Mouse (Mus musculus) limb, embryonic 11.5 days (tissue): ENCODE results near the gene Akap2. TPM values are rescaled to one million over a fixed set of nuclear protein-coding genes. Genes with fewer than 3 reads are reported as not detected.

ENCODE experiments used
- ATAC-seq: fragments of 200-750 bp; cut with Nextera tagmentation; 2 replicates; pipeline ENCODE4 v1.8.0; 2017; ENCODE audit warnings: low read depth; ENCODE audit not compliant: insufficient number of reproducible peaks, low FRiP score, low TSS enrichment
- DNase-seq: peaks from one replicate; pipeline ENCODE4 v3.0.0-alpha.2; 2015; ENCODE audit warnings: low spot score
- H3K27ac ChIP-seq: fragments of 300-500 bp; sonication (generic); replicated peaks from 2 replicates; pipeline ENCODE4 v1.5.1; 2014; ENCODE audit warnings: low read depth, mild to moderate bottlenecking, low read length
- H3K27me3 ChIP-seq: fragments of 300-500 bp; sonication (generic); 2 replicates; pipeline ENCODE4 v1.6.1; 2014; ENCODE audit warnings: mild to moderate bottlenecking, low read length, mixed read lengths; ENCODE audit not compliant: control insufficient read depth, insufficient read depth
- H3K36me3 ChIP-seq: fragments of 300-500 bp; sonication (generic); 2 replicates; pipeline ENCODE4 v1.6.1; 2014; ENCODE audit warnings: mild to moderate bottlenecking, low read length, moderate library complexity, mixed read lengths; ENCODE audit not compliant: control insufficient read depth, insufficient read depth
- H3K4me1 ChIP-seq: fragments of 300-500 bp; sonication (generic); 2 replicates; pipeline ENCODE4 v1.6.1; 2014; ENCODE audit warnings: low read length, mixed read lengths; ENCODE audit not compliant: control insufficient read depth, insufficient read depth
- H3K4me2 ChIP-seq: fragments of 300-500 bp; sonication (generic); 2 replicates; pipeline ENCODE4 v1.6.1; 2014; ENCODE audit warnings: low read depth, mild to moderate bottlenecking, moderate library complexity; ENCODE audit not compliant: severe bottlenecking
- H3K4me3 ChIP-seq: fragments of 300-500 bp; sonication (generic); 2 replicates; pipeline ENCODE4 v1.5.1; 2014; ENCODE audit warnings: low read depth, low read length
- H3K9ac ChIP-seq: fragments of 300-500 bp; sonication (generic); 2 replicates; pipeline ENCODE4 v1.6.1; 2014; ENCODE audit warnings: mild to moderate bottlenecking, low read length
- H3K9me3 ChIP-seq: fragments of 300-500 bp; sonication (generic); 2 replicates; pipeline ENCODE4 v1.6.1; 2016; ENCODE audit warnings: low read length; ENCODE audit not compliant: control insufficient read depth
- WGBS: fragments of 180-500 bp; shearing (Covaris S2); extraction: QIAGEN DNeasy Blood & Tissue Kit; methylation state at CpG from one replicate; pipeline ENCODE4 v1.1.7; 2014; 5-methylcytosine and 5-hydroxymethylcytosine counted together
- polyA plus RNA-seq: library from polyadenylated mRNA; unstranded; fragments of >200 nt; fragmentation: Nextera tagmentation; extraction: Ambion mirVana; gene quantifications from 2 replicates; pipeline ENCODE4 v1.2.1, GENCODE M21; 2014

The Akap2 gene
- polyA plus RNA-seq, 1 experiment from 2014 or later, result 32.8 TPM

- WGBS, result 20% methylated on average over 9 of the region's 9 CpGs
- Histone ChIP-seq H3K9me3 (no peaks in the 10 kb centered on the region; the same call in 1 of the 2 replicates), H3K4me1 (peaks cover 12% of the 10 kb centered on the region), H3K27me3 (no peaks in the 10 kb centered on the region), H3K4me2 (no peak overlapping the region), H3K27ac (no peak overlapping the region), H3K9ac (no peak overlapping the region), H3K36me3 (peaks cover 24% of the 10 kb centered on the region), H3K4me3 (no peak overlapping the region)
- no peak for ATAC-seq
- no peak for DNase-seq
Observed at GRCm38 (mm10) chr4:57852461-57853040, 135.1 kb downstream of the Akap2 start.

- DNase-seq, result no peak
Observed at GRCm38 (mm10) chr4:57854181-57854580, 136.7 kb downstream of the Akap2 start.

GRCm38 (mm10) chr4:57855281-57855941 lies 138.0 kb downstream of the Akap2 start:
- Histone ChIP-seq H3K36me3 (peaks cover 25% of the 10 kb centered on the region), H3K4me1 (peaks cover 3% of the 10 kb centered on the region; the same call in 1 of the 2 replicates), H3K27me3 (no peaks in the 10 kb centered on the region), H3K9ac (no peak overlapping the region), H3K27ac (no peak overlapping the region), H3K4me3 (no peak overlapping the region), H3K4me2 (no peak overlapping the region), H3K9me3 (no peaks in the 10 kb centered on the region; the same call in 1 of the 2 replicates)
- WGBS, result 95% methylated on average over 18 of the region's 18 CpGs
- no peak for DNase-seq
- no peak for ATAC-seq

More at GRCm38 (mm10) chr4:57854181-57854580, 136.7 kb downstream of the Akap2 start:
- no peak overlapping the region for H3K9ac ChIP-seq
- no peaks in the 10 kb centered on the region for H3K27me3 ChIP-seq
- H3K27ac ChIP-seq, result no peak overlapping the region
- H3K4me1 ChIP-seq, result peaks cover 3% of the 10 kb centered on the region; the same call in 1 of the 2 replicates
- no peak for ATAC-seq
- H3K4me3 ChIP-seq, result no peak overlapping the region
- WGBS, result 81% methylated on average over 6 of the region's 6 CpGs
- H3K36me3 ChIP-seq, result peaks cover 24% of the 10 kb centered on the region
- H3K4me2 ChIP-seq, result no peak overlapping the region
- H3K9me3 ChIP-seq, result no peaks in the 10 kb centered on the region; the same call in 1 of the 2 replicates

GRCm38 (mm10) chr4:57856673-57857072 lies 139.2 kb downstream of the Akap2 start:
- WGBS, result 95% methylated on average over 10 of the region's 10 CpGs
- Histone ChIP-seq H3K4me3 (no peak overlapping the region), H3K9me3 (no peaks in the 10 kb centered on the region; the same call in 1 of the 2 replicates), H3K36me3 (peaks cover 25% of the 10 kb centered on the region), H3K27ac (no peak overlapping the region), H3K27me3 (no peaks in the 10 kb centered on the region), H3K4me1 (peaks cover 2% of the 10 kb centered on the region; the same call in 1 of the 2 replicates), H3K9ac (no peak overlapping the region), H3K4me2 (no peak overlapping the region)
- no peak for DNase-seq
- ATAC-seq, result no peak

GRCm38 (mm10) chr4:57860204-57860611 lies 142.8 kb downstream of the Akap2 start:
- no peak for DNase-seq

GRCm38 (mm10) chr4:57861166-57861565 lies 143.7 kb downstream of the Akap2 start:
- Histone ChIP-seq H3K4me1 (peaks cover 9% of the 10 kb centered on the region), H3K9me3 (no peaks in the 10 kb centered on the region; the same call in 1 of the 2 replicates), H3K9ac (no peak overlapping the region), H3K36me3 (peaks cover 12% of the 10 kb centered on the region; the same call in 1 of the 2 replicates), H3K27me3 (no peaks in the 10 kb centered on the region), H3K4me3 (no peak overlapping the region), H3K27ac (no peak overlapping the region), H3K4me2 (no peak overlapping the region)
- DNase-seq (no peak), ATAC-seq (no peak)
- WGBS, result 76% methylated on average over 6 of the region's 6 CpGs

More at GRCm38 (mm10) chr4:57860204-57860611, 142.8 kb downstream of the Akap2 start:
- Histone ChIP-seq H3K9me3 (no peaks in the 10 kb centered on the region; the same call in 1 of the 2 replicates), H3K4me1 (0 out of 2 replicates have a peak, but pooled peaks cover 5% of the 10 kb centered on the region), H3K27me3 (no peaks in the 10 kb centered on the region), H3K4me3 (no peak overlapping the region), H3K4me2 (no peak overlapping the region), H3K9ac (no peak overlapping the region), H3K27ac (no peak overlapping the region), H3K36me3 (peaks cover 20% of the 10 kb centered on the region)
- no peak for ATAC-seq
- WGBS, result 82% methylated on average over 6 of the region's 6 CpGs

- Histone ChIP-seq H3K4me3 (no peak overlapping the region), H3K9me3 (no peaks in the 10 kb centered on the region; the same call in 1 of the 2 replicates), H3K36me3 (0 out of 2 replicates have a peak, but pooled peaks cover 7% of the 10 kb centered on the region), H3K27ac (no peak overlapping the region), H3K4me2 (no peak overlapping the region), H3K27me3 (no peaks in the 10 kb centered on the region), H3K9ac (no peak overlapping the region), H3K4me1 (peaks cover 11% of the 10 kb centered on the region)
- no peak for DNase-seq
- no peak for ATAC-seq
- 69% methylated on average over 8 of the region's 8 CpGs for WGBS
Observed at GRCm38 (mm10) chr4:57861856-57862255, 144.4 kb downstream of the Akap2 start.

- H3K4me2 ChIP-seq, result no peak overlapping the region
- H3K9me3 ChIP-seq, result no peaks in the 10 kb centered on the region
- 0 out of 2 replicates have a peak, but pooled peaks cover 2% of the 10 kb centered on the region for H3K36me3 ChIP-seq
- H3K27me3 ChIP-seq, result no peaks in the 10 kb centered on the region
- peaks cover 13% of the 10 kb centered on the region for H3K4me1 ChIP-seq
- 71% methylated on average over 9 of the region's 9 CpGs for WGBS
- H3K9ac ChIP-seq, result no peak overlapping the region
- no peak for ATAC-seq
- H3K27ac ChIP-seq, result no peak overlapping the region
- no peak for DNase-seq
- no peak overlapping the region for H3K4me3 ChIP-seq
Observed at GRCm38 (mm10) chr4:57862269-57862986, 145.0 kb downstream of the Akap2 start.
